Mouse (Mus musculus): Measurements from ENCODE around the gene Gm6460. TPM values are rescaled to one million over a fixed set of nuclear protein-coding genes. Genes with fewer than 3 reads are reported as not detected.
"Not testable (repeated sequence)": the region's sequence is repeated elsewhere in the genome, so short reads cannot be mapped to it uniquely, and the experiment has no call there.

Gm6460 gene
- total RNA-seq (2021): not detected

GRCm38 (mm10) chr5:11594613-11595012 lies at the start of gene Gm6460:
TSS of gene Gm6460 (plus strand) at chr5:11594913.
- not testable (repeated sequence) for DNase-seq

Other genes with a start within 250 kb of the Gm6460 start
- gene Gm8897, start 178.5 kb upstream of the Gm6460 start, total RNA-seq (2021): not detected
- not detected for gene Gm8906, start 92.2 kb upstream of the Gm6460 start, total RNA-seq (2021)
- gene Gm8922, start 87.0 kb downstream of the Gm6460 start, total RNA-seq (2021): not detected
- not detected for gene Gm8926, start 175.6 kb downstream of the Gm6460 start, total RNA-seq (2021)

Measured in heart, postnatal 4 days (tissue).